Mouse (Mus musculus): ENCODE measurements around the gene Npas3. TPM values are rescaled to one million over a fixed set of nuclear protein-coding genes. Genes with fewer than 3 reads are reported as not detected.

The Npas3 gene
- polyA plus RNA-seq, 1 experiment from 2014 or later: 27.9 TPM

- 85% methylated on average over 4 of the region's 4 CpGs for WGBS
- no peaks in the 10 kb centered on the region for H3K4me1 ChIP-seq (ENCODE audit: control insufficient read depth, insufficient read depth, low read length)
- no peak for ATAC-seq
Measured at GRCm38 (mm10) chr12:53694346-53694745, 445.9 kb downstream of the Npas3 start.

DNA sequence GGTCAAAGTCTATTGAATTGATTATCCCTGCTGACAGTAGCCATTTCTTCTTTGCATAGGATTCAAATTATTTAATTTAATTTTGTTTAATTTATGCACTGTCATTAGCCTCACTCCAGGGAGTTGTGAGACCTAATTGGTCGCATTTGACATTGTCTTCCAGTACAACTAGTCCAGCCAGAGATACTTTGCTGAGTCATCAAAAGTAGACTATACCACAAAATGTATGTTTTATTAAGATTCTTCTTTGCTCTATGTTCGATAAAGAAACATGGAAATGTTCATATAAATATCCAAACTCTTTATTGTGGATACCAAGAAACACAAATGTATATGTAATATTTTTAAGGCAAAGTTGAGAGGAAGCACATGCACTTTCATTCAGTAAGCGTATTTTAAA lies 446.8 kb downstream of the Npas3 start:
- H3K4me2 ChIP-seq (ENCODE audit: low read length): no peak overlapping the region
- H3K36me3 ChIP-seq (ENCODE audit: control insufficient read depth, insufficient read depth, low read length): no peaks in the 10 kb centered on the region
- H3K27ac ChIP-seq (ENCODE audit: low read length): no peak overlapping the region
- H3K9ac ChIP-seq (ENCODE audit: low read depth, low read length): no peak overlapping the region
- no peaks in the 10 kb centered on the region for H3K27me3 ChIP-seq (ENCODE audit: control insufficient read depth, insufficient read depth, low read depth, low read length)
- H3K9me3 ChIP-seq (replicated peaks; ENCODE audit: control insufficient read depth, low read length, poor library complexity, severe bottlenecking): no peaks in the 10 kb centered on the region
- ATAC-seq: no peak
- H3K4me1 ChIP-seq (ENCODE audit: control insufficient read depth, insufficient read depth, low read length): no peaks in the 10 kb centered on the region
- 93% methylated on average over 3 of the region's 3 CpGs for WGBS
- H3K4me3 ChIP-seq (ENCODE audit: low read depth, low read length): no peak overlapping the region

More at GRCm38 (mm10) chr12:53694346-53694745, 445.9 kb downstream of the Npas3 start:
- Histone ChIP-seq H3K4me2 (ENCODE audit: low read length) (no peak overlapping the region), H3K36me3 (ENCODE audit: control insufficient read depth, insufficient read depth, low read length) (no peaks in the 10 kb centered on the region), H3K27ac (ENCODE audit: low read length) (no peak overlapping the region), H3K9me3 (replicated peaks; ENCODE audit: control insufficient read depth, low read length, poor library complexity, severe bottlenecking) (no peaks in the 10 kb centered on the region), H3K27me3 (ENCODE audit: control insufficient read depth, insufficient read depth, low read depth, low read length) (no peaks in the 10 kb centered on the region), H3K4me3 (ENCODE audit: low read depth, low read length) (no peak overlapping the region), H3K9ac (ENCODE audit: low read depth, low read length) (no peak overlapping the region)

DNA sequence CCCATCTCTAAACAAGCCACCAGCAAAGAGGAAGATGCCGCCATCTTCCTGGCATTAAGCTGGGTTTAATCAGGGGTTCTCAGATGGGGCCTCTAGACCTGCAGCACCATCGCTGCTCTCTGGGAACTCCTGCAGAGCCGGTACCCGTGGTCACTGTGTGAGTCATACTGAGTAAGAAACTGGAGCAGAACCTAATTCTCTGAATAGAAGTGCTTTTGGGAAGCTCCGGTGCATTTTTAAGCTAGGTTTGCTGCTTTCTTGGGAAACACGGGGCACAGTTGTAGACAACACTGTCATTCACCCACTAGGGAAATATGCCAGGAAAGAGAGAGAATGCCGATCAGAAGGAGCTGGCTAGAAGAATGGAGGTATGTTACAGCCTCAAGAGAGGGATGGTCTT lies 449.2 kb downstream of the Npas3 start:
- H3K9ac ChIP-seq (ENCODE audit: low read depth, low read length): no peak overlapping the region
- no peaks in the 10 kb centered on the region for H3K4me1 ChIP-seq (ENCODE audit: control insufficient read depth, insufficient read depth, low read length)
- WGBS: 82% methylated on average over 7 of the region's 7 CpGs
- no peaks in the 10 kb centered on the region for H3K27me3 ChIP-seq (ENCODE audit: control insufficient read depth, insufficient read depth, low read depth, low read length)
- H3K4me2 ChIP-seq (ENCODE audit: low read length): no peak overlapping the region
- H3K9me3 ChIP-seq (replicated peaks; ENCODE audit: control insufficient read depth, low read length, poor library complexity, severe bottlenecking): no peaks in the 10 kb centered on the region
- H3K27ac ChIP-seq (ENCODE audit: low read length): no peak overlapping the region
- H3K36me3 ChIP-seq (ENCODE audit: control insufficient read depth, insufficient read depth, low read length): no peaks in the 10 kb centered on the region
- no peak for ATAC-seq
- no peak overlapping the region for H3K4me3 ChIP-seq (ENCODE audit: low read depth, low read length)

DNA sequence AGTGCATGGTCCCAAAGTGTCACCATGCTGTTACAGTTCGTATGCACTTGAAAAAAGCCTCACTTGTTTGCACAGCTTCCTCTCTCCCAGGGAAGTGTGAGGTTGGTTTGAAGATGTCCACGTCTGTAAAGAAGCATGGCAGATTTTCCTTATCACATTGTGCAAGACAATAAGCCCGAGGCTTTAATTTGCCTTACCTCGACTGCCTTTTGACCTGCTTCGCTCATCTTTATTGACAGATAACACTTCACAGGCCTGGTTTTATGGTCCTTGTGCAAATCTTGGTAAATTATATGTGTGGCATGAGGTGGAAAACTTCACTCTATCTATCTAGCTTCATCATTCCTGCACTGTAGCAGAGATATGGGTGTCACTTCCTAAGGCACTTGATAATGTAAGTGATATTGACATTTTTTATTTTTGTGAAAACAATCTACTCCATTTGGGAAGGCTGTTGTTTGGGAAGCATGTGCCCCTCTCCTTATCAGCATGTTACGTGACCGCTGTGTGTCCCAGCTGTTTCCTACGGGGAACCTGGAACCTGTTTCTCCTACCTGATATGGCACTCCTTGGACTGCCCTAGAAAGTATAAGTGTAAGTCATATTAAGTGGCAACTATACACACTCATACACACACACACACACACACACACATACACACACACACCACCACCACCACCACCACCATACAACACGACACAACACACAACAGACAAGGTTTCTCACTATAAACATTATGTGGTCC lies 450.2 kb downstream of the Npas3 start:
- Histone ChIP-seq H3K9ac (ENCODE audit: low read depth, low read length) (no peak overlapping the region), H3K9me3 (replicated peaks; ENCODE audit: control insufficient read depth, low read length, poor library complexity, severe bottlenecking) (no peaks in the 10 kb centered on the region), H3K36me3 (ENCODE audit: control insufficient read depth, insufficient read depth, low read length) (no peaks in the 10 kb centered on the region), H3K4me2 (ENCODE audit: low read length) (no peak overlapping the region), H3K4me3 (ENCODE audit: low read depth, low read length) (no peak overlapping the region), H3K27me3 (ENCODE audit: control insufficient read depth, insufficient read depth, low read depth, low read length) (no peaks in the 10 kb centered on the region), H3K27ac (ENCODE audit: low read length) (no peak overlapping the region), H3K4me1 (ENCODE audit: control insufficient read depth, insufficient read depth, low read length) (no peaks in the 10 kb centered on the region)
- WGBS: 90% methylated on average over 9 of the region's 9 CpGs
- ATAC-seq: no peak

DNA sequence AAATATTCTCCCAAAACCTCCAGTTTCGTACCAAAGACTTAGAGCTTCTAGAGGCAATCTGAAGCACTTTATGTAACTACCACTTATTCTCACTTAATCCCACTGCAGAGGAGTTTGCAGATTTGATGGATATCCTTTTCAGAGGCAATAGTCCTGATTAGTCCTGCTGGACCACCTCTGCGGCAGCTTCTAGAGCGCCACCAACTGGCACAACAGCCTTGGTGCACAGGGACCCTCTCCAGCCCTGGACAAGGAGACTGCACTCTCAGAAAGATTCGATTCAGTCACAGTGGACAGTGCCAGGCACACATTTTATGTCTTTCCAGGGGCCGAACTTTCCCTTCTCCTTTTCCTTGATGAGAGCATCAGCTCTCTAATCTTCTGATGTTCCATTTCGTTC lies 471.4 kb downstream of the Npas3 start:
- no peak overlapping the region for H3K27ac ChIP-seq (ENCODE audit: low read length)
- no peaks in the 10 kb centered on the region for H3K9me3 ChIP-seq (replicated peaks; ENCODE audit: control insufficient read depth, low read length, poor library complexity, severe bottlenecking)
- no peak overlapping the region for H3K9ac ChIP-seq (ENCODE audit: low read depth, low read length)
- H3K4me3 ChIP-seq (ENCODE audit: low read depth, low read length): no peak overlapping the region
- H3K27me3 ChIP-seq (ENCODE audit: control insufficient read depth, insufficient read depth, low read depth, low read length): no peaks in the 10 kb centered on the region
- WGBS: 56% methylated on average over 6 of the region's 6 CpGs
- no peaks in the 10 kb centered on the region for H3K4me1 ChIP-seq (ENCODE audit: control insufficient read depth, insufficient read depth, low read length)
- H3K4me2 ChIP-seq (ENCODE audit: low read length): no peak overlapping the region
- no peaks in the 10 kb centered on the region for H3K36me3 ChIP-seq (ENCODE audit: control insufficient read depth, insufficient read depth, low read length)
- ATAC-seq: no peak

DNA sequence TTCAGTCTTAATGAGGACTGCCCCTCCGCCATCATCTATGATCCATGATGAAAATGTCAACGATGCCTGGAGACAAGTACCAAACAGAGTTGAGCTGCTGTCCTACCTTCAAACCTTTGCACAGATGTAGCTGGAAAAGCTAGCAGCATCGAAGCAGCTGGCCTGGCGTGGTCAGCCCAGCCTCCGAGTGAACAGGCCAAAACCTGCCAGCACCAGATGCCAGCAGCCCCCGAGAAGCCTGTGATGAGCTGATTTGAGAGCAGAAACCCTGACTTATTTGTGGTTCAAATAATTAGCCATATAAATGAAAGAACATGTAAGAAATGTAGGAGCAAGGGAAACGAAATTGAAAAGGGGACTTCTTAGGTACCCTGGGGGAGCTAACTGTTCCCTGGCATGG lies 473.7 kb downstream of the Npas3 start:
- no peaks in the 10 kb centered on the region for H3K36me3 ChIP-seq (ENCODE audit: control insufficient read depth, insufficient read depth, low read length)
- no peak overlapping the region for H3K4me3 ChIP-seq (ENCODE audit: low read depth, low read length)
- H3K4me1 ChIP-seq (ENCODE audit: control insufficient read depth, insufficient read depth, low read length): no peaks in the 10 kb centered on the region
- ATAC-seq: no peak
- no peak overlapping the region for H3K4me2 ChIP-seq (ENCODE audit: low read length)
- H3K9me3 ChIP-seq (replicated peaks; ENCODE audit: control insufficient read depth, low read length, poor library complexity, severe bottlenecking): no peaks in the 10 kb centered on the region
- H3K27ac ChIP-seq (ENCODE audit: low read length): no peak overlapping the region
- 90% methylated on average over 7 of the region's 7 CpGs for WGBS
- H3K9ac ChIP-seq (ENCODE audit: low read depth, low read length): no peak overlapping the region
- H3K27me3 ChIP-seq (ENCODE audit: control insufficient read depth, insufficient read depth, low read depth, low read length): no peaks in the 10 kb centered on the region

DNA sequence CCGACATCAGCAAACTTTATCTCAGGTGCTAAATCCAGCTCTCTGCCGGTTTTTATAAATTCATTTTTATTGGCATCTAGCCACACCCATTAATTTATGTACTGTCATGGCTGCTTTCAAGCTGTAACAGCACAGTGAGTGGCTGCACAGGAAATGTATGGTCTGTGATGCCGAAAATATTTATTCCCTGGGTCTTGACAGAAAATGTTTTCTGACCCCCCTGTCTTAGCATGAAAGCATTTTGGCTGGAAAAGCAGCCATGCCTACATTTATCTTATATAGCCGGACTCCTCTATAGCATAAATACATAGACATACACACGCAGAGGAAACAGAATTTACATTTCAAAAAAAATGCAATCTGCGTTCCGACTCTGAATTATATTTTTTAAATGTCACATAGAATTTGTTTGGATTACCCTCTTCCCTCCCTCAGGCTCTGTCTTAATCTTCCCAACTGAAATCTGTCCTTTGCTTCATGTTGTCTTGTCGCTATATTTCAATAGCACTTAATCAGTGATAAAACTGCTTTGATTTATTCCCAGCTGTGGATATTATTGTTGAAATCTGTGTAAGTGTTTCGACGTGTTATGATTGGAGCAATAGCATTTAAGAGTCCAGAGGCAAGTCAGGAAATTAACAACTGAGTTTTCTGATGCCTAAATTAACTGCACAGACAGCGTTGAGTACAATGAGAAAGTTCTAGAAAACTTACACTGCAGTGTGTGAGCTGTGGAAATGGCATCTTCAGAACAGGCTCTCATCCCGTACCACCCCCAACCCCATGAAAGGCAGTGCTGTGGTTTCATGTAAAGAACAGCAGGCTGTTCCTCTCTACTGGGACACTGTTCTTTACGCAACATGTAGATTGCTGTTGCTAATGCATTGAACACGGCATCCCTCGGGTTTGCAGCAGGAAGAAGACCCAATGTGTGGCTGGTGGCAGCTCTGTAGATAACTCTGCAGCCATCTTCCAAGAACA lies 474.5 kb downstream of the Npas3 start:
- Histone ChIP-seq H3K9ac (ENCODE audit: low read depth, low read length) (no peak overlapping the region), H3K4me1 (ENCODE audit: control insufficient read depth, insufficient read depth, low read length) (no peaks in the 10 kb centered on the region), H3K4me3 (ENCODE audit: low read depth, low read length) (no peak overlapping the region), H3K36me3 (ENCODE audit: control insufficient read depth, insufficient read depth, low read length) (no peaks in the 10 kb centered on the region), H3K27me3 (ENCODE audit: control insufficient read depth, insufficient read depth, low read depth, low read length) (no peaks in the 10 kb centered on the region), H3K4me2 (ENCODE audit: low read length) (no peak overlapping the region), H3K27ac (ENCODE audit: low read length) (no peak overlapping the region), H3K9me3 (replicated peaks; ENCODE audit: control insufficient read depth, low read length, poor library complexity, severe bottlenecking) (no peaks in the 10 kb centered on the region)
- ATAC-seq: no peak
- 84% methylated on average over 15 of the region's 15 CpGs for WGBS

DNA sequence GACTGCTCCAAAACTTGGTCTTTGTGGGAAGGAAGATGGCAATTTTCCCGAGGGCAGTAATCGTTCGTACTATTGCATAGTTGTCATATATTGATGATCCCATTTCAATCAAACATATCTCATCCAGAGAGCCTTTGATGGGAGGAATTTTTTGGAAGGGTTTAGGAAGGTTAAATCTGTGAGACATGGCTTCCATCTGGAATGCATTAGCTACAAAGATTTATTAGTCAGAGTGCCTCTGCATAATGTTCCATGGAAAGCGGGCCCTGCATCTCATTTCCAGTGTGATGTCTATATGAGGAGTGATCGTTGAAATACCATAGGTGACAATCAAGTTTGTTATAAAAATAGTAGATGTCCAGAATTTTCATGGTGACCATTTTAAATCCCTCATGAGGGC lies 480.8 kb downstream of the Npas3 start:
- no peaks in the 10 kb centered on the region for H3K36me3 ChIP-seq (ENCODE audit: control insufficient read depth, insufficient read depth, low read length)
- H3K4me2 ChIP-seq (ENCODE audit: low read length): no peak overlapping the region
- H3K4me3 ChIP-seq (ENCODE audit: low read depth, low read length): no peak overlapping the region
- no peak overlapping the region for H3K27ac ChIP-seq (ENCODE audit: low read length)
- H3K4me1 ChIP-seq (ENCODE audit: control insufficient read depth, insufficient read depth, low read length): no peaks in the 10 kb centered on the region
- no peak for ATAC-seq
- no peaks in the 10 kb centered on the region for H3K27me3 ChIP-seq (ENCODE audit: control insufficient read depth, insufficient read depth, low read depth, low read length)
- H3K9ac ChIP-seq (ENCODE audit: low read depth, low read length): no peak overlapping the region
- no peaks in the 10 kb centered on the region for H3K9me3 ChIP-seq (replicated peaks; ENCODE audit: control insufficient read depth, low read length, poor library complexity, severe bottlenecking)
- WGBS: 94% methylated on average over 5 of the region's 5 CpGs

All from midbrain, embryonic 16.5 days (tissue).